ENCODE assay signal across 8 mouse cellular contexts in the genomic region with DNA sequence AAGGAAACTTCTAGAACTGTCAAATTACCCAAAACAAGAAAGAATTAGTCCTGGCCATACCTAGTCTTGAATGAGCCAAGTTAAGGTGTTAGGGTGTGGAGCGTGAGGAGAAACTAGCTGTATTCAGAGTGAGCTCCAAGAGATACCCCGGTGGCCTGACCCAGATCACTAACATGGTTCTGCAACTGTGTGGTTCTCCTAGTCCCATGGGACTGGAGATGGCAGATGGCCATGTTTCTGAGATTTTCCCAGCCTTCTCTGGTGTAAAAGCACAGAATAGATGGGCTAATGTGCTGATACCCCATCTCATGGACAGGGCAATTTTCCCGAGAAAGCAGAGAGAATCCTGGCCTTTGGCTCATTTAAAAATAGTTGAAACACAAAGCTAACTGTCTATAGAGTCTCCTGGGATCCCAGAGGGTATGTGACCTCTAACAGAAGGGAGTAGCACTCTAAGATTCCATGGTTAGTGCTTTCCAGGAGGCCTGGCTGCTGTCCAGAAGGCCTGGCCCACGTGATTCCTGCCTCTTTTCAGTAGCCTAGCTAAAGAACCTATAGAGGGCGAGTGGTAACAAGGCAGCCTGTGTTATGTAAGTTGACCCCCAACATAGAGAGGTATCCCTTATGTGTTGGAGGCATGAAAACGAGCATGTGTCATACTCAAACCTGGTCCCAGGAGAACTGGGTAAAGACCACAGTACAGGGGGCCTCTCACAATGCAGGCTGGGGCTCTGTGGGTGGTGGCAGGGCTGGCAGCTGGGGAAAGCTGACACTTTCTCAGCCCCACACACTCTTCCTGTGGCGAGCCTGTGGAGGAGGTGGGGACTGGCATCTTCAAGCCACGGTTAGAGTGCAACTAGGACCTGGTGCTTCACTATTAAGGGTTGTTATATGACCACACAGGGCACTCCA.
DNase-seq lines count a peak whose midpoint lies in the region; ATAC-seq and TF ChIP-seq lines count a peak whose summit lies in the region.

No protein-coding gene starts in this region.

- H3K9me3 ChIP-seq in MEL (replicated peaks; ENCODE audit: insufficient read depth, low read length): no peaks in the 10 kb centered on the region
- H3K9me3 ChIP-seq in embryonic facial prominence, embryonic 12.5 days: no peaks in the 10 kb centered on the region
- no peaks in the 10 kb centered on the region for H3K9me3 ChIP-seq in heart, embryonic 12.5 days (replicated peaks)

- H3K27ac ChIP-seq in MEL (ENCODE audit: control insufficient read depth, low read depth, low read length): no peak overlapping the region
- peak overlapping the region; percentile 58 for H3K27ac ChIP-seq in embryonic facial prominence, embryonic 12.5 days
- H3K27ac ChIP-seq in heart, embryonic 12.5 days (ENCODE audit: poor library complexity, severe bottlenecking): peak overlapping the region; percentile 66

- no peak for TF ChIP-seq POLR2A in MEL (IDR thresholded peaks at IDR 0.05; ENCODE audit: control insufficient read depth in 1 of 2, insufficient read depth in 1 of 2, low read depth in 1 of 2, low read length in 2 of 2, poor library complexity in 1 of 2)

- H3K4me2 ChIP-seq in embryonic facial prominence, embryonic 12.5 days (replicated peaks): no peak overlapping the region
- no peak overlapping the region for H3K4me2 ChIP-seq in heart, embryonic 12.5 days

- WGBS in embryonic facial prominence, embryonic 12.5 days: 26% methylated on average over 8 of the region's 8 CpGs
- WGBS in heart, embryonic 12.5 days: 29% methylated on average over 8 of the region's 8 CpGs

- ATAC-seq in embryonic facial prominence, embryonic 12.5 days (ENCODE audit: insufficient number of reproducible peaks, insufficient read depth, low FRiP score, low TSS enrichment): peak; percentile 71
- peak; percentile 81 for ATAC-seq in heart, embryonic 12.5 days (ENCODE audit: insufficient number of reproducible peaks, low FRiP score)
- peak; percentile 35; the same call in 1 of the 2 replicates for ATAC-seq in megakaryocyte, adult 5-6 weeks (ENCODE audit: poor library complexity, severe bottlenecking)
- ATAC-seq in activated CD4-positive, CD25-positive, alpha-beta regulatory T cell, adult 4 months: no peak

- H3K36me3 ChIP-seq in MEL (ENCODE audit: control insufficient read depth in 1 of 2, insufficient read depth in 2 of 2, low read length in 2 of 2): no peaks in the 10 kb centered on the region
- H3K36me3 ChIP-seq in embryonic facial prominence, embryonic 12.5 days: no peaks in the 10 kb centered on the region
- no peaks in the 10 kb centered on the region for H3K36me3 ChIP-seq in heart, embryonic 12.5 days

- no peak for DNase-seq in MEL (ENCODE audit: low read depth, low spot score)
- peak; percentile 41 to 53 for DNase-seq in kidney, adult 8-10 months
- DNase-seq in layer of hippocampus, postnatal 36 days: no peak
- no peak for DNase-seq in right cerebral cortex, adult 18-20 months

- peaks cover 0 to 3% of the 10 kb centered on the region in 2 experiments; a peak in 1 of 4 replicates for H3K4me1 ChIP-seq in MEL (ENCODE audit: control insufficient read depth in 1 of 2, insufficient read depth in 2 of 2, low read length in 2 of 2)
- H3K4me1 ChIP-seq in embryonic facial prominence, embryonic 12.5 days: peaks cover 27% of the 10 kb centered on the region
- H3K4me1 ChIP-seq in heart, embryonic 12.5 days (replicated peaks): peaks cover 37% of the 10 kb centered on the region

- H3K9ac ChIP-seq in MEL (ENCODE audit: control insufficient read depth, low read depth, low read length, poor library complexity, severe bottlenecking): no peak overlapping the region
- H3K9ac ChIP-seq in embryonic facial prominence, embryonic 12.5 days: no peak overlapping the region
- H3K9ac ChIP-seq in heart, embryonic 12.5 days: no peak overlapping the region

- H3K27me3 ChIP-seq in MEL (ENCODE audit: control insufficient read depth in 1 of 2, insufficient read depth in 2 of 2, low read length in 2 of 2): peaks cover 0 to 2% of the 10 kb centered on the region in 2 experiments; a peak in 1 of 4 replicates
- H3K27me3 ChIP-seq in embryonic facial prominence, embryonic 12.5 days: no peaks in the 10 kb centered on the region
- no peaks in the 10 kb centered on the region for H3K27me3 ChIP-seq in heart, embryonic 12.5 days (replicated peaks)

- TF ChIP-seq EP300 in MEL (IDR thresholded peaks at IDR 0.05; ENCODE audit: low read depth in 1 of 2, low read length in 2 of 2): no peak

- TF ChIP-seq RAD21 in MEL (IDR thresholded peaks at IDR 0.05; ENCODE audit: low read depth, low read length): no peak

- no peaks in the 10 kb centered on the region for H3K79me2 ChIP-seq in MEL (ENCODE audit: control insufficient read depth, insufficient read depth, low read length, poor library complexity)

- H3K4me3 ChIP-seq in MEL (ENCODE audit: control insufficient read depth in 1 of 2, insufficient read depth in 1 of 2, low read depth in 2 of 2, low read length in 2 of 2): no peak overlapping the region
- no peak overlapping the region for H3K4me3 ChIP-seq in embryonic facial prominence, embryonic 12.5 days
- no peak overlapping the region for H3K4me3 ChIP-seq in heart, embryonic 12.5 days

- TF ChIP-seq CTCF in MEL (IDR thresholded peaks at IDR 0.05 in 2 of 3, conservative IDR thresholded peaks at IDR 0.05 in 1 of 3; ENCODE audit: control insufficient read depth in 1 of 3, insufficient read depth in 1 of 3, low read depth in 2 of 3, low read length in 3 of 3, poor library complexity in 1 of 3, severe bottlenecking in 1 of 3): no peak

TF ChIP-seq in MEL, 35 proteins besides CTCF, POLR2A, EP300 and RAD21:
- peak; percentile 69; the same call in 1 of the 2 replicates for TF ChIP-seq USF1 (IDR thresholded peaks at IDR 0.05; ENCODE audit: low read depth, low read length)
- no peak for TF ChIP-seq USF2 (IDR thresholded peaks at IDR 0.05; ENCODE audit: borderline replicate concordance in 1 of 2, insufficient read depth in 1 of 2, low read depth in 1 of 2, low read length in 2 of 2)

Comparison
In these comparisons a context has a peak if more than half of its experiments do, and no peak if none do; other contexts are left out.
1. DNase-seq: peak in kidney, adult 8-10 months (2 of 2); none in MEL (single experiment), layer of hippocampus, postnatal 36 days (0 of 2) and right cerebral cortex, adult 18-20 months (single experiment).